Mouse (Mus musculus) thymus, adult 18-20 months (tissue): ENCODE measurements around the gene Trim39.
A peak's percentile ranks its signal among the peaks of the same experiment; 100 is the strongest.

Experiments
- DNase-seq, 2 experiments: peaks; one replicate each; pipeline ENCODE4 v3.0.0; 2022; ENCODE audit warnings: mixed read lengths in 2 of 2

Trim39 gene

GRCm38 (mm10) chr17:36245741-36246140 lies 26.3 kb downstream of the Trim39 start:
- DNase-seq: no peak

DNA sequence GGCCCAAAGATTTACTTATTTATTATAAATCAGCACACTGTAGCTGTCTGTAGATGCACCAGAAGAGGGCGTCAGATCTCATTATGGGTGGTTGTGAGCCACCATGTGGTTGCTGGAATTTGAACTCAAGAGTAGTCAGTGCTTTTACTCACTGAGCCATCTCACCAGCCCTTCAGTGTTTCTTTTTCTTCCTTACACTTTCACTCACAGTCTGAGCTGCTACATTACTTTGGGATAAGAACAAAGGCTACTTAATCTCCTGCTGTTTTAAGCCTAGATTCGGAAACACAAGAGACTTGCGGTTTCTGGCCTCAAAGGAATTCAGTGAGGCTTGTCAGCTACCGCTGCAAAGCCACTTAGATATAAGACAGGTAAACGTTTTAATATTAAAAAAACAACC lies 28.0 kb downstream of the Trim39 start:
- DNase-seq: no peak

DNA sequence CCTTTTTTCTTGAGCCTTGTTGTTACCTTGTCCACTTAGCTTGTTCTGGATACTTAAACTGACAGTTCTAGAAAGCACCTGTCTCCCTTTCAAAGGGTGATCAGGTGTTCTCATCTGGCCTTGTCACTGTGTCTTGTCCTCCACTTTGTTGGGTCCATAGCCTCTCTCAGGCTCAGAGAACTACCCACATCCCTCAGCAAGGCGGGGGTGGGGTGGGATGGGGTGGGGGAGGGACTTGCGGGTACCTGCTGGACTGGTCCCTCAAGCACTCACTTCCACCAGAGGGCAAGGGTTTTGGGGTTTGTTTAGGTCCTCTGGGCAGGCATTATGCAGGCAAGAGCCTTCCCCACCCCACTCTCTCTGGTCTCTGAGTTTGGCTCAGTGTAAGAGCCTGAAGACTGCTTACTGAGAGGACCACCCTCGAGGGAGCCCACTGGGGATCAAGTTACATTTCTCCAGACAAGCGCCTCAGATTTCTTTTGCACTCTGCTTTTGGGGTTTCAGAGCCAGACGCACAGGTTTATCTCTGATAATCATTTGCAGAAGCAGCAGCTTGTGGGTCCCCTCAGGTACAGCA lies 31.3 kb downstream of the Trim39 start:
- no peak for DNase-seq

DNA sequence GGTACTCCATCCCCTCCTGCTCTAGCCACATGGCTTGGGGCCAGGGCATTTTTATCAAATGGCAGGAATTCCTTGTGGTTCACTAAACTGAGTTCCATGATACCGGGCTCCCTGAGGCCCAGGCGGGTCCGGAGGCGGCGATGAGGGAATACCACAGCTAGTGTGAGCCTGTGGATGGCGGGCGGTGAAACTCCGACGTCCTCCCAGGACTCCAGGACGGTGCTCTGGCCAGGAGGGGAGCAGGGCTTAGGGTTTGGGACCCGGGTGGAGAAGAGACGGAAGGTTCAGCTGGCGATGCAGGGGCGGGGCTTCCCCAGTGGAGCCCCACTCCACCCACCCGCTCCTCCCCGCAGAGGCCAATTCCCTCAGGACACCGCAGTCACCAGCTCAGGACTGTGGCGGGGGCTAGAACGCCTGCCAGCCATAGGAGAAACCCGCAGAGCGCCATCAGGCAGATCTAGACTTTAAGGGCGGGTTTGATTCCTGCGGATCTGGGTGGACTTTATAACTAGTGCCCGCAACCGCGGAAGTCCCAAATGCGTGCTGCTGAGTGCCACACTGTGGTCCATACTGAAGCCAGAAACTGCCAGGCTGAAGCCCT lies 34.6 kb downstream of the Trim39 start:
- DNase-seq: no peak

- DNase-seq: peak; percentile 44 to 71
Observed at GRCm38 (mm10) chr17:36235300-36235699, 36.7 kb downstream of the Trim39 start.

DNA sequence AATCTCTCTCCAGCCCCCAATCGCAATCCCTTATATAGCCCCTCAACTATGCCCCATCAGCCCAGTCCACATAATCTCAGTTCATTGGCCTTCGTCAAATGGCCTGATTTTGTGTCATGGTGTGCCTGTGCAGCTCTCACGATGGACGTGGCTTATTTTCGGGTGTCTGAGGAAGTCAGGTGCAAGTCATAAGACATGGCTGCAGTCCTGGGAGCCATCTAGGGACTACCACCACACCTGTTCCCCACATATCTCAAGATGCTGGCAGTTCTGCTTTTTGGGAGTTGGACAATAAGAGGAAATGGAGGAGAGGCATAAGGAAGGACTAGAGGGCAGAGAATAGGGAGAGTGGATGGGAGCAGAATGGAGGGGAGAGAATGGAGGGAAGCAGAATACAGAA lies 38.5 kb downstream of the Trim39 start:
- no peak for DNase-seq

DNA sequence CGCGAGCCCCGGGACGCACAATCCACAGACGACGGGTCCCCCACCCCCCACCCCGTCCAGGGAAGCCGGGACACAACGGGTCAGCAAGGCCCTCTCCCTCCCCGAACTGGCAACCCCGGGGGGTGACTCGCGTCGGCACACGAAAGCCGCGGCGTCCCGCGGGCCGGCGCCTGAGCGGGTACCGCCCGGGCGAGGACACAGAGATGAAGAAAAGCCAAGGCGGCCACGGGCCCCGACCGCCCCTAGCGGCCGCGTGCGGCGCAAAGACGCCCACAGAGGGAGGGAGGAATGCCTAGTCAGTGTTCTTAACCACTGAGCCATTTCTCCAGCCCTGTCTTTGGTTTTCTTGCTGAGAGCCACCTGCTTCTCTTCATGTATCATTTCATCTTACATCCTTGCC lies 40.7 kb downstream of the Trim39 start:
- DNase-seq: peak; percentile 67 to 68

DNA sequence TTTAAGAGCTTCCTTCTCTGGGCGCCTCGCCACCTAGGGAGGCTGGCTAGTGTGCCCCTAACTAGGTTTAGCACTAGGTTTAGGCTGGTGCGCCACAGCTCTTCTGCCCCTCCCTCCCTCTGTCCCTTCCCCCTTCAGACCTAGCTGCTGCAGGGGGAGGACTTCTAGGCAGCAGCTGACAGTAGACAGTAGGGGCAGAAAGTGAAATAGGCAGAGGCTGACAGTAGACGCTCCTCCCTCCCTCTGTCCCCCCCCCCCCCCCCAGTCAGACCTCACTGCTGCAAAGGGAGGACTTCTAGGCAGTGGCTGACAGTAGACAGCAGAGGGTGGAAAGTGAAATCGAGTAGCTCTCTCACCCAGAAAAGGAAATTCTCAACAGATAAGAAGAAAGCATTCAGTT lies 43.0 kb downstream of the Trim39 start:
- peak in 1 of 2 experiments; percentile 35 for DNase-seq

DNA sequence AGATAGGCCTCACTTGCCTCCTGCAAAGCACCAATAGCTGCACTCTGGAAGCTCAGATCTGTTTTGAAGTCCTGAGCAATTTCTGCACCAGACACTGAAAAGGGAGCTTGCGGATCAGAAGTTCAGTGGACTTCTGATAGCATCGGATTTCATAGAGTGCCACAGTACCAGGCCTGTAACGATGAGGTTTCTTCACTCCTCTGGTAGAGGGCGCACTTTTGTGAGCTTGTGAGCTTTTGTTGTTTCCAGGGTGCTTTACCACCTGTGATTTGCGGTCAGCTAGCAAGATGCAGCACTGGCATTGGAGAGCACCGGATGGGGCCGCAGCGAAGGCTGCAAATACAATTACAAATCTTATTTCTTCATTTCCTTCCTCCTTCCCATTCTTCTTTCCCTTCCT lies 45.1 kb downstream of the Trim39 start:
- DNase-seq: peak; percentile 52 to 60

DNA sequence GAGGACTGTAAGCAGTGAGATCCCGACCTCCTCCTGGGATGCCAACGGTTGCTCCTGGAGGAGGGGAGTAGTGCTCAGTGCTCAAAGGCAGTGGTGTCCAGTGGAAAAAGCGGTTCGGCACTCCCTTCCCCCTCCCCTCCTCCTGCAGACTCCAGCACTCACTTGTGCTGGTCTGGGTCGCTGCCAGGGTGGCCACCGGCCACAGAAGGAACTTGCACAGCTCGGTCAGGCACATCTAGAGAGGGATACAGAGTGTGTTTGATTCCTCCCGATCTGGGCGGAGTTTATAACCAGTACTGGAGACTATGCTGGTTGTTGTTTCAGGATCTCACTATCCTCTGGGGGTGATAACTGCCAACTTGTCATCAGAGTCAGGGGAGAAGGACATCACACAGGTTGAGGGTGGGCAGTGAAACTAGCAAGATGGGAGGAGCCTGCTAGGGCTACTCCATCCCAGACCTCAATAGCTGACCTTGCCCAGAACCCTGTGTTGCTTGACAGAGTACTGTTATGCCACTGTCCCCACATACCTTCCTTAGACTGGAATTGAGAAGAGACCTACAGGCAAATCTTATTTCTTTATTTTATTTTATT lies 46.7 kb downstream of the Trim39 start:
- no peak for DNase-seq

GRCm38 (mm10) chr17:36224451-36224850 lies 47.6 kb downstream of the Trim39 start:
- no peak for DNase-seq

- no peak for DNase-seq
Observed at GRCm38 (mm10) chr17:36218594-36219155, 53.4 kb downstream of the Trim39 start.

- DNase-seq: no peak
Observed at GRCm38 (mm10) chr17:36215586-36215985, 56.5 kb downstream of the Trim39 start.
